Mouse (Mus musculus) lung, embryonic 16.5 days (tissue): Measurements from ENCODE around the gene Morn4. TPM values are rescaled to one million over a fixed set of nuclear protein-coding genes. Genes with fewer than 3 reads are reported as not detected.
"Not testable (repeated sequence)": the region's sequence is repeated elsewhere in the genome, so short reads cannot be mapped to it uniquely, and the experiment has no call there.

Source experiments
- ATAC-seq: fragments of 200-750 bp; cut with Nextera tagmentation; 2 replicates; pipeline ENCODE4 v1.8.0; 2017; ENCODE audit warnings: low read depth, mild to moderate bottlenecking, moderate library complexity
- H3K27ac ChIP-seq: fragments of 300-500 bp; sonication (generic); 2 replicates; pipeline ENCODE4 v1.5.1; 2014; ENCODE audit warnings: mild to moderate bottlenecking, control low read depth, low read length
- H3K27me3 ChIP-seq: fragments of 300-500 bp; sonication (generic); 2 replicates; pipeline ENCODE4 v1.6.1; 2014; ENCODE audit warnings: low read depth, low read length, mixed read lengths; ENCODE audit not compliant: control insufficient read depth, insufficient read depth
- H3K36me3 ChIP-seq: fragments of 300-500 bp; sonication (generic); 2 replicates; pipeline ENCODE4 v1.6.1; 2014; ENCODE audit warnings: low read length; ENCODE audit not compliant: control insufficient read depth, insufficient read depth
- H3K4me1 ChIP-seq: fragments of 300-500 bp; sonication (generic); replicated peaks from 2 replicates; pipeline ENCODE4 v1.6.1; 2014; ENCODE audit warnings: low read length, mixed read lengths; ENCODE audit not compliant: control insufficient read depth, insufficient read depth
- H3K4me2 ChIP-seq: fragments of 300-500 bp; sonication (generic); 2 replicates; pipeline ENCODE4 v1.6.1; 2014; ENCODE audit warnings: low read depth, low read length, control low read depth
- H3K4me3 ChIP-seq: fragments of 300-500 bp; sonication (generic); 2 replicates; pipeline ENCODE4 v1.5.1; 2014; ENCODE audit warnings: mild to moderate bottlenecking, low read length, control low read depth
- H3K9ac ChIP-seq: fragments of 300-500 bp; sonication (generic); 2 replicates; pipeline ENCODE4 v1.6.1; 2014; ENCODE audit warnings: low read length, control low read depth
- H3K9me3 ChIP-seq: fragments of 300-500 bp; sonication (generic); 2 replicates; pipeline ENCODE4 v1.6.1; 2016; ENCODE audit warnings: low read length; ENCODE audit not compliant: control insufficient read depth
- whole genome bisulfite sequencing: fragments of 180-500 bp; shearing (Covaris S2); extraction: QIAGEN DNeasy Blood & Tissue Kit; methylation state at CpG from one replicate; pipeline ENCODE4 v1.1.7; 2014; 5-methylcytosine and 5-hydroxymethylcytosine counted together
- polyA plus RNA-seq: library from polyadenylated mRNA; unstranded; fragments of >200 nt; fragmentation: Nextera tagmentation; extraction: Ambion mirVana; gene quantifications from 2 replicates; pipeline ENCODE4 v1.2.1, GENCODE M21; 2015

The Morn4 gene
- polyA plus RNA-seq, 1 experiment from 2014 or later = 18.5 TPM

DNA sequence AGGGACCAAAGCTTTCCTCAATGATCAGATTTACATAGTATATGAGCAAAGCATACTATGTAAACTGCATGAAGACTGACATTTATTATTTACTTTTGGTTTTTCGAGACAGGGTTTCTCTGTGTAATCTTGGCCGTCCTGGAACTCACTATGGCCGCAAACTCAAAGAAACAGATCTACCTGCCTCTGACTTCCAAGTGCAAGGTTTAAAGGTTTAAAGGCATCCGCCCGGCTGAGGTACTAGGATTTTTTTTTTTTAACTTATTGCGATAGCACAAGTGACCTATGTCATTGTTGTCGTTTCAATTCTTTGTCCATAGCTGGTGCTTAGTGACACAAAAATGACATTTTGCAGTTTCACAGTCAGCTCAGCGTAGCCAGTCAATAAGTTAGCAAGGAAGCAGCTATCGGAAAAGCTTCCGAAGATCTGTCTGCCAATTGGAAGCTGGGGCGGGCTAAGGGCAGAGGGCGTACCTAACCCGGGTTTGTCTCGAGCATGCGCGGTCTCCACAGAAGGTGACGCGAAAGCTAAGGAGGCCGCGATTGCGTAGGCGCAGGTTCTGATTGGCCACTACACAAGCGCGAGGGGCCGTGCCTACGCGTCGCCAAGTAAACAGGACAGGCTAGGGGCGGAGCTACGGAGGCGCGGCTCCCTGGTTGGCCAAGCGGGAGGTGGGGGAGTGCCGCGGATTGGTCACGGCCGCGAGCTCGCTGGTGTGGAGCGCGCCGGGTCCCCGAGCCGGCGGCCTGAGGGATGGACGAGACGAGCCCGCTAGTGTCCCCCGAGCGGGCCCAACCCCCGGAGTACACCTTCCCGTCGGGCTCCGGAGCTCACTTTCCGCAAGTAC is 3.8 kb upstream of the Morn4 start, which contains the start of gene Pi4k2a:
Gene Pi4k2a, plus strand, starts transcription at position 723 of the 848 bp plus-strand sequence.
- peak; percentile 99 for ATAC-seq
- Histone ChIP-seq H3K36me3 (peaks cover 4% of the 10 kb centered on the region; the same call in 1 of the 2 replicates), H3K4me2 (peak within 1 kb of the TSS; percentile 81), H3K27ac (peak within 1 kb of the TSS; percentile 91), H3K4me3 (peak within 1 kb of the TSS; percentile 94), H3K4me1 (peaks cover 28% of the 10 kb centered on the region), H3K9me3 (no peaks in the 10 kb centered on the region), H3K9ac (peak within 1 kb of the TSS; percentile 90), H3K27me3 (no peaks in the 10 kb centered on the region)
- WGBS = under 1% methylated on average over 43 of the region's 55 CpGs

DNA sequence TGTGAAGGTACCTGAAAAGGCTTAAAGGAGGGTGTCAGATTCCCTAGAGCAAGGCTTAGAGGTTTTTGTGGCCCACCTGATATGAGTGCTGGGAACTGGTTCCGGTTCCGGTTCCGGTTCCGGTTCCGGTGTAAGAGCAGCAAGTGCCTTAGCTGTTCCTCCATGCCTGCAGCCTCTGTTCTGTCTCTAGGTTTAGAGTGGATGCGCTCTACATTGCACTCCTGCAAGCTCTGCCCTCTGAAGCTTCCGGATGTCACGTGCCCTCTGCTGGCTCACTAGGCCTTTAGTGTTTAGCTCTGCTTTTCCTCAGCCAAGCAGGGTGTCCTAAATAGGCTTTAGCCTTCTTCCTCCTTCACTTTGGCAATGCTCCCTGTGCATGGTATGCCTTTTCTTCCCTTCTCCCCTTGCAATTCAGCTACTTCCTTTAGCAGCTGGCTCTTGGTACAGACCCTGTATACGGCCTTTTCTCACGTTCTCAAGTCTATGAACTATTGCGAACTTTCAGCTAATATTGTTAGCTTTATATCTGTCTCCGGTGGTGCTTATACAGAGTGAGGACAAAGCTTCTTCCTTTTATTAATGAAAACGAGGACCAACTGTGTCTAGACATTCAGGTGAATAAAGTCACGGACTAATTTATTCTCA is 3.1 kb upstream of the Morn4 start:
- Histone ChIP-seq H3K4me3 (peak overlapping the region; percentile 94), H3K9ac (0 out of 2 replicates have a peak overlapping the region, but pooled peaks have one; percentile 13)
- WGBS = 15% methylated on average over 14 of the region's 14 CpGs

DNA sequence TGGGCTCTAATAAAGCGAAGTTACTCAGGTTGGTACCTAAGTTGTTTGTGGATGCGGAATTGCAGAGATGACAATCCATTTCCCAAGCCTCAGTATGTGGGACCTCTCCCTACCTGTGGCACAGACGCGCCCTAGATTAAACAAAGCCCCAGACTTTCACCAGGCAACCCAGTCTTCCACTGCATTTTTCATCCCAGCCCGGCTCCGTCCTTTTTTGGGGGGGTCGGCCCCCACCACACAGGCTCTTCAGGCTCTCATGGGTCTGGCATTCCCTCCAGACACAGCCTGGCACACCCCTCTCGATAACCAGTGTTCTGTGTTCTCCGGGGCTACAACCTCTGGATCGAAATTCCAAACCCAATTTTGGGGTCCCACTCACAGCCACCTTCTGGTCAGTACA is 467 bp downstream of the Morn4 start:
- peak overlapping the region; percentile 77 for H3K4me2 ChIP-seq
- H3K36me3 ChIP-seq = no peaks in the 10 kb centered on the region
- peak overlapping the region; percentile 72 for H3K4me3 ChIP-seq
- no peaks in the 10 kb centered on the region for H3K27me3 ChIP-seq
- peaks cover 18% of the 10 kb centered on the region for H3K4me1 ChIP-seq
- 6% methylated on average over 10 of the region's 10 CpGs for WGBS
- H3K27ac ChIP-seq = no peak overlapping the region
- H3K9ac ChIP-seq = peak overlapping the region; percentile 64
- no peaks in the 10 kb centered on the region for H3K9me3 ChIP-seq
- ATAC-seq = no peak

More for the DNA sequence above, 3.1 kb upstream of the Morn4 start:
- H3K27ac ChIP-seq = peak overlapping the region; percentile 91
- no peaks in the 10 kb centered on the region for H3K27me3 ChIP-seq
- peaks cover 4% of the 10 kb centered on the region; the same call in 1 of the 2 replicates for H3K36me3 ChIP-seq
- peak overlapping the region; percentile 81 for H3K4me2 ChIP-seq
- ATAC-seq = 0 out of 2 replicates have a peak, but pooled peaks have one; percentile 8
- peaks cover 28% of the 10 kb centered on the region for H3K4me1 ChIP-seq
- no peaks in the 10 kb centered on the region for H3K9me3 ChIP-seq

DNA sequence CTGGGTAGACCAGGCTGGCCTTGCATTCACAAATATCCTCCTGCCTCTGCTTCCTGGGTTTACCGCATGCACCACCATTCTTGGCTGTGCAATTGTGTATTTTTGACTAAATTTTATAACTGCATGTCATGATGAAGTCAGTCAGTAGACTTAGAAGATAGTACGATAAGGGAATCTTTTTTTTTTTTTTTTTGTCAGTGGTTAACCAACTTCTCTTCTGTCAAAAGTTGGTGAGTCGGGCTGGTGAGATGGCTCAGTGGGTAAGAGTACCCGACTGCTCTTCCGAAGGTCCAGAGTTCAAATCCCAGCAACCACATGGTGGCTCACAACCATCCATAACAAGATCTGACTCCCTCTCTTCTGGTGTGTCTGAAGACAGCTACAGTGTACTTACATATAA is 4.5 kb downstream of the Morn4 start:
- not testable (repeated sequence) for ATAC-seq, H3K9me3 ChIP-seq, H3K27me3 ChIP-seq, H3K27ac ChIP-seq, H3K36me3 ChIP-seq, H3K9ac ChIP-seq, H3K4me3 ChIP-seq, H3K4me2 ChIP-seq
- 91% methylated on average over 5 of the region's 5 CpGs for WGBS
- peaks cover 10% of the 10 kb centered on the region for H3K4me1 ChIP-seq

DNA sequence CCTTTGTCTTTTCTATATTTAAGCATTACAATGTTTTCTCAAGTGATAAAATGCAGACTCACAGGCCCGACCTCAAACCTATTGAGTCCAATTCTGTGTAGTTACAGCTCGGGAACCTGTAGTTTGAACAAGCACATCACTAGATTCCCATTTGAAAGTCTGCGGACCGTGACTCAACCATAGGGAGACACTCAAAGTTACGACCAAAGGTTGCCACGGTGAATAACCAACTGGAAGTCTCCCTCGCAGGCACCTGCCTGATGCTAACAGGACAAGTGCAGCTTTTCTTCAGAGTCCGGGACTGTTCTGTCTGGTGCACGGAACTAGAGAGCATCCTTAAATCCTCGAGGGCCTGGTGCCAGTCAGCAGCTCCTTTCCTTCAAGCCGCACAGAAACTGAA is 5.7 kb downstream of the Morn4 start:
- ATAC-seq = no peak
- Histone ChIP-seq H3K9ac (no peak overlapping the region), H3K27me3 (no peaks in the 10 kb centered on the region), H3K27ac (no peak overlapping the region), H3K4me3 (no peak overlapping the region), H3K9me3 (no peaks in the 10 kb centered on the region), H3K4me2 (no peak overlapping the region), H3K36me3 (no peaks in the 10 kb centered on the region), H3K4me1 (peaks cover 1% of the 10 kb centered on the region)
- WGBS = 80% methylated on average over 11 of the region's 11 CpGs

DNA sequence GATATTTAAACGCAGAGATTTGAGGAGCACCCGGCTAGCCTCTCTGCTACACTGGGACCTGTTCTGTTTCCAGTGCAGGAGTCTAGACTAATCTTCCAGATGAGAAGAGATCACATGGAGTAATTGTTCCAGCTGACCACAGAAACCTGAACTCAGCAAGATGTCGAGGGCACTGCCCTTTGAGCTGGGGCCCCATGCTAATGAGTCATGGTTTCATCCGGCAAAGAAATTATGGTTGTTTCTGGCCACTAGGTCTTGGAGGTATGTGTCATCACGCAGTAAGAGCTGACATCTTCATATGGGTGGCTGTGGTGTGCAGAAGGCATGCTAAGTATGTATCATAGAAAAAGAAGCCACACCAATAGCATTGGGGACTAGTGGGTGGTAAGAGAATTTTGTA is 6.2 kb downstream of the Morn4 start:
- Histone ChIP-seq H3K36me3 (no peaks in the 10 kb centered on the region), H3K9ac (no peak overlapping the region), H3K27me3 (no peaks in the 10 kb centered on the region), H3K4me3 (no peak overlapping the region), H3K27ac (no peak overlapping the region), H3K4me2 (no peak overlapping the region), H3K9me3 (no peaks in the 10 kb centered on the region), H3K4me1 (no peaks in the 10 kb centered on the region)
- 75% methylated on average over 5 of the region's 5 CpGs for WGBS
- ATAC-seq = no peak

DNA sequence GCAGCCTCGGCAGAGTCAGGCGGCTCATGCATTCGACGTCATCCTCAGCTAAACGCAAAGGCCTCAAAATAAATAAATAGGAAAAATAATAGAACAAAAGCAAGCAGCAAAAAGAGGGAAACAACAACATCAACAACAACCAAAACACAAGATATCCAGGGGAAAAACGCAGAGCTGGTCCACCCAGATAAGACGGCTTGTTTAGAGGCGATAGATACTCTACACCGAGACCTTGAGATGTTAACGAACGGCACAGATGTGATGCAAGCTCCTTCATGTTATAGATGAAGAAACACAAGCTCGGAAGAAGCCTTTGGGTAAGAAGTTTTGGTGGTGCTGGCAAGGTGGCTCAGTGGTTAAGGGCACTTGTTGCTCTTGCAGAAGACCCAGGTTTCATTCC is 7.2 kb downstream of the Morn4 start:
- no peak overlapping the region for H3K9ac ChIP-seq
- no peak overlapping the region for H3K27ac ChIP-seq
- WGBS = 95% methylated on average over 12 of the region's 12 CpGs
- H3K4me3 ChIP-seq = no peak overlapping the region
- ATAC-seq = no peak
- no peaks in the 10 kb centered on the region for H3K36me3 ChIP-seq
- H3K27me3 ChIP-seq = no peaks in the 10 kb centered on the region
- H3K4me1 ChIP-seq = no peaks in the 10 kb centered on the region
- no peaks in the 10 kb centered on the region for H3K9me3 ChIP-seq
- H3K4me2 ChIP-seq = no peak overlapping the region

DNA sequence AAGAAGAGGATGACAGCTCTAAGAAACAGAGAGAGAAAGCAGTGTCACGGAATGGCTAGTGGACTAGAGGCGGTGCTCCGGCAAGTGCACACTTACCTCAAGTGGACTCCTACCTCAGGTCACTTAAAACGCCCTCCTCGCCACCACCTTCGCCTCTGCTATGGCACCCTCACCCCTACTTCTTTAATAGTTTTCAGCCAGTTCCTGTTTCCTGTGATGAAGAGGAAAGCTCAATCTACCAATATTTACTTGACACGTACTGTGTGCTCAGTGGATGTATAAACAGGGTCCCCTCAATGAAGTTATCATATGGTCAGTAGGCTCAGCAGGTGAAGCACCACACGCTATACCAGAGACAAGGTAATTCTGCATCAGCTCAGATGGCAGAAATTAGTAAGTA is 7.6 kb downstream of the Morn4 start:
- Histone ChIP-seq H3K27me3 (no peaks in the 10 kb centered on the region), H3K9ac (no peak overlapping the region), H3K4me1 (no peaks in the 10 kb centered on the region), H3K4me2 (no peak overlapping the region), H3K4me3 (no peak overlapping the region), H3K27ac (no peak overlapping the region), H3K9me3 (no peaks in the 10 kb centered on the region), H3K36me3 (no peaks in the 10 kb centered on the region)
- no peak for ATAC-seq
- WGBS = 80% methylated on average over 8 of the region's 8 CpGs

DNA sequence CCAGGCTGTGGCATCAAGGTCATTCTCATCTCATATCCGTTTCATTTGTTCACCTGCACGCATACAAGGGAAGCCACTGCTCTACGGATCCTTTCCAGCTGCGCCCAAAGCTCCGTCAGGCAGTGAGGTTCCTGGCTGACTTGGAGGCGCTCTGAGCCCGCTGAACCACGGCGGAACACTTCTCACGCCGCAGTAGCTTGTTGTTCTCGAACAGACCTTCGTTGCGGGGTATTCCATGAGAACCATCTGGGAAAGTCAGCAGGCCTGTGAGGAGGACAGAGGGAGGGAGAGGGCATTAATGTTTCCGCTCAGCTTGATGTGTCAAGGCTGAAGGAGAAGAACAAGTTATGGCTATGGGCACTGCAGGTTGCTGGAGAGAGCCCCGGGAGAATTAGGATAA is 10.2 kb downstream of the Morn4 start:
- no peak overlapping the region for H3K27ac ChIP-seq
- no peaks in the 10 kb centered on the region for H3K4me1 ChIP-seq
- no peak overlapping the region for H3K9ac ChIP-seq
- WGBS = 90% methylated on average over 16 of the region's 16 CpGs
- H3K27me3 ChIP-seq = no peaks in the 10 kb centered on the region
- no peak overlapping the region for H3K4me2 ChIP-seq
- no peaks in the 10 kb centered on the region for H3K36me3 ChIP-seq
- ATAC-seq = no peak
- no peaks in the 10 kb centered on the region for H3K9me3 ChIP-seq
- no peak overlapping the region for H3K4me3 ChIP-seq
